Mouse (Mus musculus) thymus, adult 2 months (tissue): ENCODE data around the gene Pkp4.

Experiments
- CTCF ChIP-seq: fragments of 200-500 bp; IDR thresholded peaks from 2 replicates; pipeline ENCODE4 v1.5.1; 2012; ENCODE audit warnings: mild to moderate bottlenecking, control low read depth, low read length, moderate library complexity, borderline replicate concordance; ENCODE audit not compliant: control insufficient read depth, poor library complexity, insufficient read depth; ENCODE audit errors: extremely low read depth
- POLR2A ChIP-seq: fragments of 200-500 bp; IDR thresholded peaks from 2 replicates; pipeline ENCODE4 v1.6.1; 2012; ENCODE audit warnings: mild to moderate bottlenecking, low read length, control low read depth, moderate library complexity; ENCODE audit not compliant: control insufficient read depth, poor library complexity, insufficient read depth; ENCODE audit errors: extremely low read depth

DNA sequence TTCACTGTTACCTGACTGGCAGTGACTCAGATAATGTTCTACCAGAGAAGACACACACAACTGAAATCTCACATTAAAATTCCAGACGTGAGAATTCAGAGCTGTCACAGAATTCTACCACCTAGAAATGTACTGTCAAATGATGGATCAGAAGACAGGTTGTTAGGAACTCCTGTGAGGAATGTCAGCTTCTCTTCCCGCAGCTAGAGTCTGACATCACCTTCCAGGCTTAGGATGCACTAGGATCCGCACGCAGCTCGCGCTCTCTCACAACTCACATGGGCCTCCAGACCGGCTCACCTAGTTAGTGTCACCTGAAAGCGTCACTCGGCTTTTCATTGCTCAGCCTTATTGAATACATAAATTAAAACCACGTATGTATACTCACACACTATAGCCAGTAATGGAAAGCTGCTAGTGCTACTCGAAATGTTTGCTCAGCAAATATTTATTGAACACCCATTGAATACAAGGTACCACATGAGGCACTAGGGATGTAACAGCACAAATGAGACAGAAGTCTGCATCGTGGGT is 142.9 kb downstream of the Pkp4 start:
- no peak for TF ChIP-seq CTCF
- no peak for TF ChIP-seq POLR2A
